Mouse (Mus musculus) kidney, postnatal 14 days (tissue): ENCODE measurements around the gene Ctsa.

ENCODE experiments used
- DNase-seq: peaks from one replicate; pipeline ENCODE4 v3.0.0; 2022; ENCODE audit warnings: mixed read lengths

Gene Ctsa

DNA sequence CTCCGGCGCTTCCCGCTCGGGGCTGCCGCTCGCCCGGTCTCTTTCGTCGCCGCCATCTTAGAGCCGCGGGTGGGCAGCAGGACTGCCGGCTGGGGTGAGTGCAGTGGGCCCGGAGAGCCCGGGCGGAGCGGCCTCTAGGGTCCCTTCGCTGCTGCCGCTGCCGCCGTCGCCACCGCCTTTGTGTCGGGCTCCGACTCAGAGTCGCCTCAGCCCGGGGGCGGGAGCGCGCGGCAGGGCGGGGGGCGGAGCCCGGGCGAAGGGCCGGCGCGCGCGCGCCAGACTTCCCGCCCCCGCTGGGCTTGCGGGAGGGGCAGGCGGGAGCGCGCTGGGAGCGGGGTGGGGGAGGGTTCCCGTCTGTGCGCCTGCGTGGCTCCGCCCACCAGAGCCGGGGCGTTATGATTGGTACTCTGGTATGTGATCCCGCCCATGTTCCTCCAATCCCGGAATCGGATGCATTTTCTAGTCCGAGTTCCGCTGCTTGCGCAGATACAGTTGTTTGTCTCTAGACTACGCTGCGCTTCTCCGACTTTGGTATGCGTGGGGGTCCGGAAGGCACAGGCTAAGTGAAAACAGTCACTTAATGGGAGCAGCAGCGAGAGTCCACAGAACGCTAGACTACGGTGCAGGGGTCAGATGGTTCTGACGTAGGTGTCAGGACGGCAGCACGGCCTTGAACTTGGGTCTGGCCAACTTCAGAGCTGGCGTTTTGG lies 47.0 kb downstream of the Ctsa start:
- peak; percentile 97 for DNase-seq

- no peak for DNase-seq
These were observed 49.9 kb downstream of the Ctsa start for GRCm38 (mm10) chr2:164882619-164883018.

DNA sequence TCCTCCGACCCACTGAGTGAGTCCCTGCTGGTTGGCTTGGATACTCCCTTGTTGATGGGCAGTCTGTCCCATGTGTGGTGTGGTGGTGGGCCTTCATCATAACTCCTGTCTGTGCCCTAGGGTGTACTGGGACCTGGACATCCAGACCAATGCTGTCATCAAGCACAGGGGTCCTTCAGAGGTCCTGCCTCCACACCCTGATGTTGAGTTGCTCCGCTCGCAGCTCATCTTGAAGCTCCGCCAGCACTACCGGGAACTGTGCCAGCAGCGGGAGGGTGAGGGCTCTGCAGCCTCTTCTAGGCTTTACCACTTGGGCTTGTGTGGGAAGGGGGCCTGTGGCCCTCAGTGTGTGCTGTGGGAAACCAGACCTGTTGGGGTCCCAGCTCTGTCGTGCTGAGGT lies 53.1 kb downstream of the Ctsa start:
- DNase-seq, result peak; percentile 66

DNA sequence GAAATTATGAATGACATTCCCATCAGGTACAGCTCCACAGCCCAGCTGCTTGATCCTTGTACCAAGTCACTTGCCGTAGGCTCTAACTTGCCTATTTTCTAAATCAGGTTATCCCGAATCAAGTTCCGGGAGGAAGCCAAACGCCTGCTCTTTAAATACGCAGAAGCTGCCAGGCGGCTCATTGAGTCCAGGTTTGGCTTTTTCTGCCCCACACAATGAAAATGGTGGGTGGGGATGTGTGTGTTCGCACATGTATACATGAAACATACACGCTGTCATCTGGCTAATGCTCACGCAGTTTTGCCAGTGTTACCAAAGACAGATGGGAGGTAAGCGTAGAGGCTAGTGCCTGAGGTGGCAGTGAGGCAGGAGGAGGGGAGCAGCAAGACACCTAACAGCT lies 53.9 kb downstream of the Ctsa start:
- DNase-seq, result no peak

DNA sequence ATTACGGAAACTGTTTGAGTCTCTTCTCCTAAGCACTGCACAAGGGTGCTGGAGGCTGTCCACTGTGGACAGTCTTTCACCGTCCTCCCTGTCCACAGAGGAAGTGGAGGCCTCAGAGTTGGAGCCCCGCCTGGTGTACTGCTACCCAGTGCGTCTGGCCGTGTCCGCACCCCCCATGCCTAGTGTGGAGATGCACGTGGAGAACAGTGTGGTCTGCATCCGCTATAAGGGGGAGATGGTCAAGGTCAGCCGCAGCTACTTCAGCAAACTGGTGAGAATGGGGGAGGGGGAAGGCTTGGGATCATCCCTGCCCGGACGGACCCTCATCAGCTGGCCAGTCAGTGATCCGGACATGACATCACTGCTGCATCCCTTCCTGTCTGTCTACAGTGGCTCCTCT lies 56.3 kb downstream of the Ctsa start:
- DNase-seq, result no peak

GRCm38 (mm10) chr2:164889960-164890359 lies 57.3 kb downstream of the Ctsa start:
- DNase-seq, result no peak
